Mouse (Mus musculus): ENCODE data around the gene Prdm13. TPM values are rescaled to one million over a fixed set of nuclear protein-coding genes. Genes with fewer than 3 reads are reported as not detected.

The Prdm13 gene
- not detected for total RNA-seq (2021)

DNA sequence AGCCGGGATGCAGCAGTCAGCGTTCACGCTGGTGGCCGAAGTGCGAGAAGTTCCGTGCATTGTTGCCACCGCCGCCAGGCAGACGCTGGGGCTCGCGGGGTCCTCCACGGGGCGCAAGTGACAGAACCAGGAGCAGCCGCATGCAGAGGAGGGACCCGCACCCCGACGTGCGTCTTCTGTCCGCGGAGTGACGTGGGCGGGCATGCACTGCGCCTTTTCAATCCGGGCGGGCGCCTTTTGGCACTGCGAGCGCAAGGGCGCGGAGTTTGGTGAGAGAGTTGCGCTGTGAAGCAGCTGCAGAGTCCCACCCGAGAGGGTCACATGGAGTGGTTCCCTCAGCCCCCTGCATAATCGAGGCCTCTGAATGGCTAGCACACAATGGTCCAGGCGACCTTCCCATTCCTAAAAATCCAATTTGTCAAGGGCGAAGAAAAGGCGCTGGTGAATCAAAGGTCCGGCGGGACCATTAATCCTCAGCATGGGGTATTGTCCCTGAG is at the start of gene Prdm13:
Gene Prdm13 (minus strand): TSS at position 369 of the 497 bp plus-strand sequence.
- DNase-seq: no peak

DNA sequence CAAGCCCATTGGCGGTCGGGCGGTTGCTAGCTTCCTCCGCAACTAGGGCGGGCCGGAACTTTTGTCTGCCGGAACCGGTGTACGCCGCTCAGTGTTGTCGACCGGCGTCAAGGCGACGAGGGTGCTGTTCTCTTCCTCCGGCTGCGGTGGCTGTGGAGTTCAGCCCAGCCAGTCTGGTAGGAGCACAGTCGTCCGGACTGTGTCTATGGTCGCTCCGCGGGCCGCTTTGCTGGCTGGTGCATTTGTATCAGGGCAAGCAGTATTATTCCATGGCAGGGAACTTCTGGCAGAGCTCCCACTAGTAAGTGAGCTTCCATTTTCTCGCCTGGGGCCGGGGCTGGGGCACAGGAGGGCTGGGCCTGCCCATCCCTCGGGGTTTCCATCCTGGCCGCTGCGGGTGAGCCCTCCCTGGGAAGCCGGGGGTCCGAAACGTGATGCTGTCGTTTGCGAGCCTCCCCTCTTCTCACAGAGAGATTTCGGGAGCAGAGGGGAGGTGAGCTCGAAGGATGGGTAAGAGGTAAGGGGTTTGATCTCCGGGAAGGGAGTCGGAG is 41.9 kb upstream of the Prdm13 start, which contains the start of gene Ccnc:
Gene Ccnc (plus strand): TSS at position 87 of the 551 bp plus-strand sequence.
- DNase-seq: peak; percentile 93

DNA sequence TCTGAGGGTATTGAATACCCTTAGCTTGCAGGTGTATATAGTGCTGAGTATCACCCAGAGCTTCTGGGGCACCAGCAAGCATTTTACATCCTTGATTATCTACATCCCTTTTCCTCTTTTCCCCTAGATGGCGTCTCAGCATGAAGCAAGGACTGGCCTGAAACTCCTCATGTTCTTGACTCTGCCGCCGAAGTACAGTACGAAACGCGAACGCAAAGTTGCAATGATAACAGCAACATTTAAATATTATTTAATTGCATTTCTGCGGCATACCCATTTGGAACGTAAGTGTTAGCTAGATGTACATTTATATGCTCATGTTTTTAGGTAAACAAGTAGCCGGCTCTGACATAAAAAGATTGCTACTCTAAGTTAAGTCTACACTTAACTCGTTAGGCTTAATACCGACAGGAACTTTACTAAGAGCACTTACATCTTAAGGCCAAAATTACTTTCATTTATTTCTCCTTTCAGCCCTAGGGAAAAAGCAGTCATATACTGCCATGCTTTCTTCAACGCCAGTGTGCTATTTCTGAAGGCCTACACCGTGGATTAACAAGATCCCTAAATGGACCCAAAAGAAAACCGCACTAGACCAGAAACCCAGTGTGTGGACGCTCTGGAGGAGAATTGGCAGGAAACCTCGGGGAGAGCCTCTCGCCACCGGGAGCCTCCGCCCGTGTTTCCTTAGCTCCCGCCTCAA is 41.3 kb upstream of the Prdm13 start:
- DNase-seq: peak; percentile 12 to 16

DNA sequence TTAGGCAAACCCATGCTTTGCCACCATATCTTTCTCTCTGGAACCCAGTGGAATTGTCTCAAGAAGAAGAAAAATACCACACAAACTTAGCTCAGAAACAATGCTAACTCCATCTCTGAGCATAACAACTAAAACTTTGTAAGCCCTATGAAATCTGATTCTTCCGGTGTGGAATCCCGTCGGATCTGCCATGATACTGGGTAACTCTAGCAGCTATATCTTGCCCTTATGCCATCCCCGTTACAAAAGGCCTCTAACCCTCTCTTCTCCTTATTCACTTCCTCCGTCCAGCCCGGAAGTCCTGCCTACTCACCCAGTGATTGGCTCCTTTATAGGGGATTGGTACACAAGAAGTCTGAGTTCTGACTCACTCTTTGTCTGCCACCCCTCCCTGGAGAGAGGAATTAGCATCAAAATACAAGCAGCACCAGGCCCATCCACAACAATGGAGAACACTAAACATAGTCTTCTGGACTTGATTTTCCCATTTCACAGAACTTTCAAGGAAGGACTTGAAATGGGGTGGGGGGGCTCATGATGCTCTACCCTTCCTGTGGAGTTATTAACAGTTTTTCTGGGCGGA is 37.1 kb upstream of the Prdm13 start:
- no peak for DNase-seq

DNA sequence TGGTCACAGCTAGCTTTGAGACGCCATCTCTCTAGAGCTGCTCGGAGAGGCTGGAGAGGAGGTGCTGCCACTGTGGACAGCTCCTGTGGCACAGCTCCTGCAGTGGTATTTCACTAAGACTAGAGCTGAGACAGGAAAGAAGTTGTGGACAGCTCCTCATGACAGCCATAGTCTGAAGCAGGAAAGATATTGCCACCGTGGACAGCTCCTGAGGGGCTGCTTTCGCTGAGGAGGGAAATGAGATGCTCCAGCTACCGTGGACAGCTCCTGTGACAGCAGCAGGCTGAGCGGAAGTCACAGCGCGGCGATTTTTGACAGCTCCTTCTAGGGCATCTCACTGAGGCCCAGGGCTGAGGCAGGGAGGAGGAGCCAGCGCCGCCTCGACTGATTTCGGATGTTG is 26.4 kb upstream of the Prdm13 start:
- DNase-seq: no peak

DNA sequence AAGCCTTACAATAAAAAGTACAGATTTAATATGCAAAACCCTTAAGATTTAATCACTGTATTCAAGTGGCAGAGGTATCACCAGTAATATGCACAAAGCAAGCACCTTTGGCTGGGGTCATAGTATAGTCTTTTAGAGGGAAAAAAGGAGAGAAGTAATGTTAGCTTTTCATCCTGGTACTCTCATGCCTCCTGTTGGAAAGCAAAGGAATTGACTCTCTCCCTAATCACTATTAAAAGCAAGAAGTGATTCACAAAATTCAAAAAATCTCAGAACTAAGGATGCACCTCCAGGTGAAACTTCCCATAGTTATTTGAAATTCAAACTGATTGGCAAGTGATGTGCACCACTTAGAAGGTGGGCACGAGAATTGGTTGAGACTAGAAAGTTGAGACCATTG is 19.3 kb upstream of the Prdm13 start:
- DNase-seq: no peak

DNA sequence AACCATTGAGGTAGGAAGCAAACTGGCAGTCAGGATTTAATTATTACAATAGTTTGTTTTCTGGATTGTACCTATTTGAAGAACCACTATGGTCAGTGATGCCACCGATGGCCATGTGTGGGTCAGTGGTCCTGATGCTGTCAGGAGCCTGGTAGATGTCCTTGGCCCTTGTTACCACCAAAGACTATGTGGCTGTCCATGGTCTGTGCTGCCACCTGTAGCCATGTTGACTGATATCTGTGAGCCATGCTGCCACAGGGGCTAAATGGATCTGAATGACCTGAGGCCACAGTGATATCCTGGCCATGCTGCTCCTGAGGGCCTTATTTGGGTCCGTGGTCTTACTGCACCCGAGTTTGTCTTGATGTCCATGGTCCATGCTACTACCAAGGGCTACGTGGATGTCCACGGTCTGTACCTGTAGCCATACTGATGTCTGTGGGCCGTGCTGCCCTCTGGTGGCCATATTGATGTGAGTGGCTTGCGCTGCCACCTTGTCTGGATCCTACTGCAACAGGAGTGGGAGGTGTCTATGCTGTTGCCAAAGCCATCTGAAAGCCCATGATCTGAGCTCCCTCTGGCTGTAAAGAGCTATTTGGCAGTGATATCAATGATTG is 10.0 kb upstream of the Prdm13 start:
- no peak for DNase-seq

DNA sequence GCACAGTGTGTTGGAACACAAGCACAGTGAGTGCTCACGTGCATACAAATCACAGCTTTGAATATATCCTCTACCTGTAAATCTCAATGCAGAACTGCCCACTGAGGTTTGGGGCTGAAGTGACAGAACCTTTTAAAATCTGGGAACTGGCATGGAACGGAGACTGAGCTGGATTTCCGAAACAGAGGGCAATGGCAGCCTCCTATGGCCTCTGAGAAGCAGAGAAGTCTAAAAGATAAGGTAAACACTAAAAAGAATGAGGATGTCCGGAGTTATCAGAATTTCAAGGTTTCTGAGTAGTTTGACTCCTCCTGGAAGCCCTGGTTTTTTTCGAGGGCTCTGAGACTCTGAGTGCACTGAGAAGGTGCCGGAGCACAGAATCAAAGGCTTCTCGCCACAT is 4.5 kb upstream of the Prdm13 start:
- DNase-seq: no peak

DNA sequence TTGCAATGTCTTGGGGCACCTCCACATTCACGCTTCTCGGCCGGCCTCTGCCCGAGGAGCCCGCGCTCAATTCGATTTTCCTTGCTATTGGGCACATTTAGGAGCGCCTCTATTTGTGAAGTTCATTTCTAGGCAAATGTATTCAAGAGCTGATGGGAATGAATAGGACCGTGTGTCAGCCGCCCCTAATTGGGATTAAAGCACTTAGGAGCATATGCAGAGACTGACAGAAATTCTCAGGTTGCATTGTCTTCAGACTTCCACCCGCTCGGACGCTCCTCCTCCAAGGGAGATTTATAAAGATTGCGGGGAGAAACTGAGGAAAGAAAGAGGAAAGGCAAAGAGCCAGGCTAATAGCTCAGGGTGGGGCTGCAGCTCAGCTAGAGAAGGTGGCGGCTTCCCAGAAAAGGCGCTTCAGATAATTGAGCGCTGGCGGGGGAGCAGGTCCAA is 3.8 kb upstream of the Prdm13 start:
- no peak for DNase-seq

DNA sequence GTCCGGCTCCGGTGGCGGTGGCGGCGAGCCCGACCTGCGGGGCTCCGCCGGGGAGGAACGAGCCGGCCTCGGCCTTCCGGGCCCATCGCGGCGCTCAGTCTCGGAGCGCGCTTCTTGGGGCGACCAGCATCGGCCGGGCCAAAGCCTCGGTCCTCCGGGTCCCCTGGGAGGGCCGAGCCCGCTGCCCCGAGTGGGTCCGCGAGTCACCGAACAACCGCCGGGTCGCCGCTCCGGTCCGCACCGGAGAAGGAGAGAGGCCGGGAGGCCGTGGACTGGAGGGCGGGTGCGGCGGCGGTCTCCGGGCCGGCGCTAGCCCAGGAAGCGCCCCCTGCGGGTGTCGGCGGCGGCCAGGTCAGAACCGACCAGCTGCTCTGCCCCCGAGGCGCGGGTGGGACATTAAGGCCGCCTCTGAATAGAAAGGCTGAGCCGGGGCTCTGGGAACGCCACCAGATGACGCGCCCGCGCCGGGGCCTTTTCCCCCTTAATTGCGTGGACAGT is 3.0 kb upstream of the Prdm13 start:
- DNase-seq: no peak

DNA sequence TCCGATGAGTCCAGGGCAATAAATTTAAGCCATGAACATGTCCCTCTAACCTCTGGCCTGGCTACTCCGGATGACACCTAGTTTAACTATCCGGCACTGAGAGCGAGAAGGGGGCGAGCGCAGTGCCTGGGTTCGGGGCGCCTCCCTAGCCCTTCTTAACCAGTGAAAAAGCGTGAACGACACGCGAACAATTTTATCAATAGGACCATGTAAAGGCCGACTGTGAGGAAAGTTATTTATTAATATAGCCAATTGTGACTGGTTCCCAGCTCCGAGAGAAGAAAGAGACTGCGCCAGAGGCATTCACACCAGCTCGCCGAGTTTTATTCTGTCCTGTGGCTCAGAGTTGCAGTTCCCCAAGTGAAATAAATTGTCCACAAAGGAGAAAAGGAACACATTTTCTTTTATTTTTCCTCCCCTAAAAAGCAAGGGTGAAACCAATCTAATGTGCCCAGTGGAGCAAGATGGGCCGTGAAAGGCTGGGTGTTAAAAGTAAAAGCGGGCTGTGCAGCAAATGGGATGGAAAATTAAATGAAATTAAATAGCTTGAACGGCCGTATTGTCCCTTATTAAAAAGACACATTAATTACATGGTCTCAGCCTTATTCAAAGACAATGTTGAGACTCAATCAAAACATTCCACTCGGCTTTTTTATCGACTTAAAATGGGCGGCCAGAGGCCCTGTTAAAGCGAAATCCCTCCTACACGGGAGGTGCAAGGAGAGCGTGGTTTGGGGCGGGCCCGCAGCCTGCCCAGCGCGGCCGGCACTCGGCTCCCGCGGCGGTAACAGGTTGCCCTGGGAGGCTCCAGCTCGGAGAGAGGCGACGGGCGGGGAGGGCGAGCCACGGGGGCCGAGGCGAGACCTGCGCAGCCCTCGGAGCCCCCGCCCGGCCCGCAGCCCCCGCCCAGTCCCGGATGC is 2.3 kb upstream of the Prdm13 start:
- no peak for DNase-seq

DNA sequence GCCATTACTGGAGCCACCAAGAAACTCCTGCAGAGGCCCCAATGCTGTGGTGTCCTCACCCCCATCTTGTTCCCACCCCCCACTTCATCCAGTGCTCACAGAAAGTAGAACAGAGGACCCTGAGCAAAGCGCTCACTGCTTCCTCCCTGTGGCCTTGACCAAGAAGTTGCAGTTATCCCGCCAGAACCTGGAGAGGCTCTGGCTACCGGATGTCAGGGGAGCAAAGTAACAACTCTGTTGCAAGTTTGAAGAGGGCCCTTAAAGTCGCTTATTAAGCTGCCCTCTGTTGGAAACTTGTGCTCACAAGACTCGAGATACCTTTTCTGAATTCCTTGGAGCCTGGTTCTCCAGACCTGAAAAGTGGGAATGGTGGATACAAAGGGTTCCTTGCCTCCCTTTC is 1.2 kb upstream of the Prdm13 start:
- DNase-seq: no peak

DNA sequence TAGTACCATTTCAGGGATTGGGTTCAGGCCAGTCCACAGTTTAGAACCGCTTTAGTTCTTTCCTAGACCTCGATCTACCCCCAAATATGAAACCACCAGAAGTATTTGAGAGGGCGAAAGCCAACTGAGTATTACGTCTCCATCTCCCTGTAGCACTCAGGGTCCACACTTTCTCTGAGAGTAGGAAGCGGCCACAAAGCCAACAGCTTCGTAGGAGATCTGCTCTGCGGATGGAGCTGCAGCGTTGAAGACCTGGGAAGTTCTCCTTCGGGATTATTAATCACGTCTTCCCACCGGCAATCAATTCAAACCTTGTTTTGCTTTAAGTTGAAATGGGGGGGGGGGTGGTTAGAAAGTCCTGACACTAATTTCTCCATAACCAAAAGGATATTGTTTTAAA is 653 bp upstream of the Prdm13 start:
- no peak for DNase-seq

DNA sequence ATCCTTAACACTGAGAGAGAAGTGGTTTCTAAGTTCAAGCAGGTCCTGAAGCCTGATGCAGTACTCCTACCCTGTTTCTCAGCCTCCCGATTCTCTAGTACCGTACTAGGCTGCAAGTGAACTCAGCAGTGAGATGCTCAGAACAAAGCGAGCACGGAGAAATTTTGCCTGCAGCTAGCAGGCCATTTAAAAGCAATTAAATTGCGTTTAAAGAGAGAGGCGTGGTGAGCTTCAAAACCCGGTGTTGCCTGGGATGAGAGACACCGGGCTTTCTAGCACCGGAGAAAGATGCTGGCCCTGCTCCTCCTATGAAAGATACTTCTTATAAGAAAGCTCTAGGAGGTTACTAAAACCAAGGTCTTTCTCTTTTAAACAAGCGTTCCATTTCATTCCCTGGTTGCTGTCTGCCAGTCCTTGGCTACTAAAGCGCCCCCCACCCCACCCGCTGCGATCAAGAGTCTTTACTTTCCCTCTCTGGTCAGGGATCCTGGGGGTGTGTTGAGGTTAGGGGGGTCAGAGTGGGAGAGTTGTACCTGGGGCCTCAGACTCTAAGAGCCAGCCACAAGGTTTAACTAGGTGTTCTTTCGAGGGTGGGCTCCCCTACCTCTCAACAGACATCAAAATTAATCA is 1.3 kb downstream of the Prdm13 start:
- DNase-seq: no peak

DNA sequence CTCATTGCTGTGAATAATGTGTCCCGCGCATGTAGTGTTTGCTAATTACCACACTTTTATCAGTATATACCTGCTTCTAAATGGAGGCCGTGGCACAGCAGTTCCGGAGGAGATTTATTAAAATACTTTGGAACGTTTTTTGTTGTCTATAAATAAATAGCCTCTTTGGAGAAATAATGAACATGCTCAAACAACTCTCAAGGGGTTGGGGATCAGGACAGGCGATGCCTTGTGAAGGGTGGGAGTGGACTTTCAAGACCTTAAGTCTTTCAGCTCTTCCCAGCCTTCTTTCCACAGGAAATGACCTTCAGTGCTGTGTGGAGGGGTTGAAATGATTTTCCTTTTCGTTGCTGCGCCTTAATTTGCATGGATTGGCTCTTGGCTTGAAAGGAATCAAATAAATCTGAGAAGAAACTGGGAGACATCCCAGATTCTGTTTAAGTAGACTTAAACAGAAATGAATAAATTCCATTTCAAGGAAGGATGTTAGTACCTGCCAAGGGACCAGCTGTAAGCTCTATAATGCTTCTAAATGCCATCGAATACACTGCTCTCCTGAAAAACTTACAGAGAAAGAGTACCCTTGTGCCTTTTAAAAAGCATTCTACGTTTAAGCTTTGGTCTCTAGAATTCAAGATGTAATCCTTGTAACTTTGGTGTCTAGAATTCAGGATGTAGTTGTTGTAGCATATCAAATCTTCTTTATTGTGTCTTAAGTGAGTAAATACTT is 3.2 kb downstream of the Prdm13 start:
- no peak for DNase-seq

DNA sequence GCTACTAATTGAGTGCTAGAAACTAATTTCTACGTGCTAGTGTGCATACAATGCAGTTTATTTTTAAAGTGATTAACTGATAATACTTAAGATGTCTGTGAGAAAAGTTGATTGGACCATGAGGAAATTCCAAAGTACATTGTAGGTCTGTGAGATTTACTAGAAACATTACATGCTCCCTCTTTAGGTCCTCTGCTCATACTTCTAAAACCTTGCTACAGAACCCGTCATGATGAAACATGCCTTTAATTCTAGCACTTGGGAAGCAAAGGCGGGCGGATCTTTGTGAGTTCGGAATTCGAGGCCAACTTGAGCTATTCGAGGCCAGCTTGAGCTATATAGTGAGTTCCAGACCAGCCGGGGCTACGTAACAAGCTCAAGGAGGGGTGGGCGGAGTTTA is 4.8 kb downstream of the Prdm13 start:
- DNase-seq: no peak

DNA sequence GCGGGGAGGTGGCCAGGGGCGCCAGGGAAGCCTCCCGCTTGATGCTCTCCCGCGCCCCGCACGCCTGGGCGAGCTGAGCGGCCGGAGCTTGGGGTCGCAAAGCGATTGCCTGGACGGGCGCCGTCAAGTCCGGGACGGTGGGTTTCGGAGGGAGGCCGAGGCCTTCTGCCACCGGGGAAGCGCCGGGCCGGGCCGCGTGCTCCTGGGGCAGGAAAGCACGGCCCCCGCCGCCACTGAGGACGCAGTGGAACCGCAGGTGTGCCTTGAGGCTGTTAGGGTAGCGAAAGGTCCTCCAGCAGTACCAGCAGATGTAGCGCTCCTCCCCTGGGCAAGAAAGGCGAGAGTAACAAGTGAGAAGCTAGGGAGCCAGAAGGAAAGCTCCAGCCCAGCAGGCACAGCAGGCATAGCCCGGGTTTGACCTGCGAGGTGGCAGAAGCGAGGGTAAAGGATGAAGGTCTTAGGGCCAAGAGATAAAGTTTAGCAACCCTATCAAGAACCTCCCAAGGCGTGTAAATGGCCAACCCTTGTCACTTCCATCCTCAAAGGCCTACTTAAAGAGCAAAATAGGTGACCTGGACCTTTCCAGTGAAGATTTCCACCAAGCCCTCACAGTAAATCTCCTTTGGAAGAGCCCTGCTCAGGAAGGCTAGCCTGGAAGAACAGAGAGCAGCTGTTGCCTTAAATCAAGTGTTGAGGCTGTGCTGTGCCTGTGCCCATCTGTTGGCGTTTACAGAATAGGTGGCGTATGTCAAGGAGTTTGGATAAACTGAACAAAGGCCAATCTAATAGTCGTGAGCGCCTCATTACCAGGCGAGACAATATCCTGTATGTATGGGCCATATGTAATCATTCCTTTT is 5.9 kb downstream of the Prdm13 start:
- no peak for DNase-seq

DNA sequence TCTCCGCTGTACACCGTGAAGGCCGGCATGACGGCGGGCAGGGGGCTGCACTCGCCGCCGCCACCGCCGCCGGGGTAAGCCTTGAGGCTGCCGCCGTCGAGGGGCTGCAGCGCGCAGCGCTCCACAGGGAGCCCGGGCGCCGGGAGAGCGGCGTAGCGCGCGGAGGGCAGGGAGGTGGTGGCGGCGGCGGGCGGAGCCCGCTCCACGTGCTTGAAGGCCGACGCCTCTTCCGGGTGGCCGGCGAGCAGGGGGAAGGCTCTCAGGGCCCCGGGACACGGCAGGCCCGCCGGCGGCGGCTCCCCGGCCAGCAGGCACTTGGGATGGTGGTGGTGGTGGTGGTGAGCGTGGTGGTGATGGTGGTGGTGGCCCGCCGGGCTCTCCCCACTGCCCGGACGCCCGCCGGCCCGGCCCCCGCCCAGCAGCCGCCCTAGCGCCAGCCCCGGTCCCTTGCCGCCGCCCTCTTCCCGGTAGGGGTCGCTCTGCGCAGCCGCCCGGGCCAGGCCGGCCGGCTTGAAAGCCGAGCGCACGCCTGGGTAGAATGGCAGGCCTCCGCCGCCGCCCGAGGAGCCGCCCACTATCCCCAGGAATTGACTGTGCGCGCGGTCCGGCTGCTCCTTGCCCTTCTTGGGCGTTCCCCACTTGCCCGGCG is 6.7 kb downstream of the Prdm13 start:
- no peak for DNase-seq
